Mouse (Mus musculus): ENCODE measurements around the gene Crygc.
A peak's percentile ranks its signal among the peaks of the same experiment; 100 is the strongest.
"Not testable (repeated sequence)": the region's sequence is repeated elsewhere in the genome, so short reads cannot be mapped to it uniquely, and the experiment has no call there.

Gene Crygc

GRCm38 (mm10) chr1:65052140-65052539 is 21.3 kb downstream of the Crygc start:
- DNase-seq (ENCODE audit: low spot score), result no peak

- DNase-seq (ENCODE audit: low spot score), result no peak
Observed at GRCm38 (mm10) chr1:65051696-65052095, 21.8 kb downstream of the Crygc start.

GRCm38 (mm10) chr1:65050952-65051351 is 22.5 kb downstream of the Crygc start, which contains the start of gene Cryge:
Gene Cryge, minus strand, starts transcription at chr1:65051149.
- DNase-seq (ENCODE audit: low spot score), result not testable (repeated sequence)

DNA sequence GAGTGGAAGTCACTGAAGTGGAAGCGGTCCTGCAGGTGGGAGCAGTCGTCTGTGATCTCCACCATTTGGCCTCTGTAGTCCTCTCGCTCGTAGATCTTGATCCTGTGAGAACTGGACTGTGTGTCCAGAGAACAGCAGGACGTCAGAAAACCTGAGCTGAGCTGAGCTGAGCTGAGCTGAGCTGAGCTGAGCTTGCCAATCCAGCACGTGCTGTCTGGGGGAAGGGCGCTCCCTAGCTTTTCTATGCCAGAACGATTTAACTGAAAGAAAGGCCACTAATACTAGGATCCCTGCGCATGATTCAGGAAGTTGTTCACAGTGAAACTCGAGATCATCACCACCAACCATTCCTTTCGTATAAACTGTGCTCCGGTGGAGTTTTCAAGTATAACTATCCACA is 24.7 kb downstream of the Crygc start:
- no peak for DNase-seq (ENCODE audit: low spot score)

- DNase-seq (ENCODE audit: low spot score), result peak; percentile 72
Observed at GRCm38 (mm10) chr1:65046401-65047109, 26.9 kb downstream of the Crygc start.

DNA sequence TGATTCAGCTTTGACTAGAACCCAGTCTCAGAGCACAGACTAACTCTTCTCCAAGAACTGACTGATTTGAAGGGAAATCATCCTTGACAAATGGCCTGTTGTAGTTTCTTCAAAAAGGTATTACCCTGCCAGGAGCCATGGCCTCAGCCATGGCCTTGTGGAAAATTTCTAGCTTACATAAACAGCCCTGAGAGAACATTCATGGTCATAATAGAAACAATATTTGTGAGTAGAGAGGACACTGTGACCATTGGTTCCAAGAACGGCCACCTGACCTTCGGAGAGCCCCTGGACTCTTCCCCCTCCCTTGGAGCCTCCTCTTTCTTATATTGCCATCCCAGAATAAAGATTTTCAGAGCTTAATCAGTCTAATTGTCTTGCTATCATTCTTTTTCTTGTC is 30.1 kb downstream of the Crygc start:
- DNase-seq (ENCODE audit: low spot score), result no peak

GRCm38 (mm10) chr1:65041837-65042236 is 31.7 kb downstream of the Crygc start:
- DNase-seq (ENCODE audit: low spot score), result no peak

DNA sequence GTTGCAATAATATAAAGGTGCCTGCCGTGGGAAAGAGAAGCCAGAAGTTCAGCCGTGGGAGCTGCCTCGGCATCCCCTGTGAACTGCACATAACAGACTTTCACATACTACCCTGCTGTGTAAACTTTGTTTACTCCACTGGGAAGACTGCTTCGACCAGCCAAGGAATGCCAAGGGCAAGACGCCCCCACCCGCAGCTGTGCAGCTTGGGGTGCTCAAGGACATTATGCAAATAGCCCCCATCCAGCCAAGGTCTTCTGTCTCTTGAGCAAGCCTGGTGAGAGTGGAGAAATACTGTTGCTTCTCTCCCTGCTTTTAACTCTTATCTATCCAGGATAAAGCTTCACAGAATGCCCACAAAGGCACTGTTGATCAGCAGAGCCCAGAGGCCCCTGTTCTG is 32.7 kb downstream of the Crygc start:
- no peak for DNase-seq (ENCODE audit: low spot score)

GRCm38 (mm10) chr1:65039679-65040078 is 33.8 kb downstream of the Crygc start:
- no peak for DNase-seq (ENCODE audit: low spot score)

DNA sequence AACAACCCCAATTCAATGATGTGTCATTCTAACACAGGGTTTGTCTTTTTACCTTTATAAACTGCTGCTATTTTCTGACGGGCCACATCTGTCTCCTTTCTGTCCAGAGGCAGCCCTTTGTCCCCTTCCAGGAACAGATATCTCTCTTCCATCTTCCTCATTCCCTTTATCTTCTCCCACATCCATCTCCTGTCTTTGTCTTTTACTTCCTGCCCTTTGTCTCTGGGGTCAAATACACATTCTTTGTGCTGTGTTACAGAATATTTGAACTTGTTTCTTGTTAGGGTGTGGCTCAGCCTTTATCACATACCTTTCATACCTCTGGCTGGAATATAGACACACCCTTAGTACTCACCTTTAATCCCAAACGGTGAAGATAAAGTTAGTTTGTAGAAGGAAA is 35.9 kb downstream of the Crygc start:
- DNase-seq (ENCODE audit: low spot score), result no peak

DNA sequence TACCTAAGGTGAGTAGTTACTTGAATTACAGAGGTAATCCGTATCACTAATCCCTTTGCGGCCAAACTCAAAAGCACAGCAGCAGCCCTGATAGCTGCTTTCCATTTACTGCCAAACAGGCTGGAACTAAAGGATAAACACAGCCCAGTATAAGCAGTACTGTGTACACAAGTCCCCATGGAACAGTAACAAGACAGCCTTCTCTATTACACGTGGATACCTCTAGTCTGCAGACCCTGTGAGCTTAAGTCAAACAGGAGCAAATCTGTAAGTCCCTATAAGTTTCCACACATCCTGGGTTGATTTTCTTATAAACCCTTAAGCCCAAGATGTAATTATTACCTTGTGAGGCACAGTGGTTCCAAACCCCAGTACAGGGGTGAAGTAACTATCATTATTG is 38.0 kb downstream of the Crygc start:
- DNase-seq (ENCODE audit: low spot score), result no peak

DNA sequence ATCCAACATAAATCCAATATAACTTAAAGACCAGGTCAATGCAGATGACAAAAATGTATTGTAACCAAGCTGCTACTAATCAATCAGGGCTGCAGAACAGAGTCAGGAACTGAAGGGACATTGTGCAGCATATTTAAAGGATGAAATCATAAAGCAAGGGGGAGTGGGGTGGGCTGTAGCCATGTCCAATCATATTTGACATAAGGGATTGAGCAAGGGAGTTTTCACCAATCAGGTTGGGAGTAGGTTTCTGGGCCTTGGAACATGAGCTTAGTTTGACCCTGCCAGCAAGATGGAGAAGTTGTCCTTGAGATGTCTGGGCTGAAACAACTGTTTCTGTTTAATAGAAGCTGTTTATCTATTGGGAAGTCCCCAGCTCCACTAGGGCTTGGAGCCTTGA is 40.8 kb downstream of the Crygc start, which contains the start of gene Akr1cl:
Gene Akr1cl, minus strand, starts transcription at position 119 of the 400 bp plus-strand sequence.
- DNase-seq (ENCODE audit: low spot score), result no peak

- DNase-seq (ENCODE audit: low spot score), result no peak
Observed at GRCm38 (mm10) chr1:65028206-65028605, 45.3 kb downstream of the Crygc start.

Measured in embryo, embryonic 10.5 days (tissue).